Mouse (Mus musculus) T-helper 17 cell (primary cell): ENCODE data around the gene Tcf7l2.

Source experiments
- in situ Hi-C, 2 experiments: fragments of 300-600 bp; cut with MboI, MseI; formaldehyde crosslinking; loops; 1 replicate in 1 of 2; 2 replicates in 1 of 2; pipeline ENCODE4 v1.15.1; 2025; ENCODE audit warnings: high pct_unique_total_duplicates in 2 of 2

Tcf7l2 gene

DNA sequence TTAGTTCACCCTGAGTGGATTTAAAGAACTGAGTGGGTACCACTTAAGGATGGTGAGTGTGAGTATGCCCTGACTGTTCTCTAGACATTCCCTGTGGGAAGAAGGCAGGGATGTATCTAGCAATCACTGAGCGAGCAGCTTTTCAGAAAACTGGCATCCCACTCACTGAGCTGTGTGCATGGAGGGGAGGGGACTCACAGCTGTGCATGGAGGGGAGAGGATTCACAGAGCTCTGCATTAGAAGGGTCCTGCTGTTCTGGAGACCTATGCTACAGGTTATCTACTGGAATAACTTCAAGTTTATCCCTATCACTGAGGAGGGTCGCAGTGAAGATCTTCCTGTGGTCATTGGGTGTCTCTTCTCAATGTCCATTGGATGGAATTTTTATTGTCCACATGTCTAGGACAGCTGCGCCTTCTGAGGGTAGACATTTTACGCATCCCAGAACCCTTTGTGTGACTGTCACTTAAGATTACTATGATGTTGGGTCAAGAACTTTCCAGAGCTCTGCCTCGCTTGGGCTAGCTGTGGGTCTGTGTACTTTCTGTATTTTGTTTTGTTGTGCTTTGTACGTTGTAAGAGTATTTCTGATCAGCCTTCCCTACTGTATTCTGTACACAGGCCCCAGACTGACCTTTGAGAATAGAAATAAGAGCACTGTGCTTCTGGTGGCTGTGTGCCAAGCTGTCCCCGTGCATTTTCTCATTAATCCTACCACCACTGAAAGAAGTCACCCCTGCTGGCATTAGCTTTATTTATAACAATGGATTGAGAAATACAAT, 192.5 kb downstream of the Tcf7l2 start:
- in situ Hi-C loops = no loop called here

- in situ Hi-C loops = no loop called here
These were observed 193.0 kb downstream of the Tcf7l2 start for GRCm38 (mm10) chr19:55934730-55935003.

- in situ Hi-C loops = no loop called here
These were observed 195.4 kb downstream of the Tcf7l2 start for GRCm38 (mm10) chr19:55937026-55937425.

DNA sequence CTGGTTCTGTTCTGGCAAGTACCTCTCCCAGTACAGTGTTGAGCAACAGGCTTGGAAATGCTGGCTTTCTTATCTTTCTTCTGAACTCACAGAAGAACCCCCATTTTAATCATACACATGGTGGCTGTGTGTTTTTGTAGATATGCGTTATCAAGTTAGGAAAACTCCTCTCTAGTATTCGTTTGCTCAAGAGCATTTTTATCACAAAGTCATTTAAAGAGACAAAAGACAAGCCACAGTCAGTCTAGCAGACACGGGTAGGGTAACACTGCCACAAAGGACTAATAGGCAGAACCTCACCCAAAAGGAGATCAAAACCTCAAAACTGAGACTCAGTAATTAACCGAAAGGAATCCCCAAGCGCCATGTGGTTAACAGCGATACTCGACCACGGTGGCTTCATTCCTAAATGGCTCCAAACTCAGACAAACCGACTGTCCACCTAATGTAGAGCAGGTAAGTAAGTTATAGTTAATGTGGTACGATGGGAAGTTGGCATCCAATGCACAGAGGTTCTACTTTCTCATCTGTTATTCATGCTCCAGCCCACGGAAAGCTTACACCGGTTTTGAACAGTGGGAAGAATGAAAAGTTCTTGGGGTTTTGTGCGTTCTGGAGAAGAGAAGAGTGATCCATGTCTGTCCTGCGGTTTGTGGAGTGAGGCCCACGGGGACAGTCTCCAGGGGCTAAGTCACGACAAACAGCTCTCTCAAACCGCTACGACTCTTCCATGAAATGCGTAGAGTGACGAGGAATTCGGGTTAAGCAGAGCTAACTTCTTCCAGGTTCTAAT, 196.8 kb downstream of the Tcf7l2 start:
- in situ Hi-C loops = no loop called here

DNA sequence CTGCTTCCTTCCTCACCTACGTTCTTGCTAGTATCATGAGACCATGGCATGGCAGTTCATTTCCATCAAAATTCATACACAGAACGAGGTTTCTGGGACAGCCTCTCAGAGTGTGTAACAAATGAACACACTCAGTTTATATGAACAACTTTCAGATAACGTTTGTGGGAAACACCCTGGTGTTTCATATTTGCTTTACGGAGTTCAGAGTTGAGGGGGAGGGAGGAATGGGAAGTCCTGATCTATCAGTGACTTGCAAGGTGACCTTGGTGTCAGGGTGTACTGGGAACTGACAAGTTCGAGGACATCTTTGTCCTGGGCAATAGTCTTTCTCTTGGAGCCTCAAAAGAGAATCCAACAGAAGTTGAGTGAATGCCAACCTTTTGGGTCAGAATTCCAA, 197.5 kb downstream of the Tcf7l2 start:
- in situ Hi-C loops = no loop called here

DNA sequence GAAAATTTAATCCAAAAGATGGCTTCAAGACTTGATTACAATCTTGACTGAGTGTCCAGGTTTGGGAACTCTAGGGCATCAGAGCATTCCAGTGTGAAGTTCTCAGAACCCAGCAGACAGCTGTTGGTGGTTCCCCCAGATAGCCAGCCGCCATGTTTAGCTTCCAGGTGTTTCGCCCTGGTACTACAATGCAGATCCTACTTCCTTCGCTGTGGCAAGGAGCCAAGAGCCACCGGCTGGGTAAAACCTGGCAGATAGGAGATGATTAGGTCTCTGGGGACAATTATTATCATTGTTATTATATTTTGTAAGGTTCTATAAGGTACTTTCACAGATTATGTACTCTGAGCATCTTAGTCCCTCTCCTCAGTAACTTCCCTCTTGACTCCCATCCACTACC, 198.1 kb downstream of the Tcf7l2 start:
- in situ Hi-C loops = no loop called here

GRCm38 (mm10) chr19:55940538-55941252, 199.1 kb downstream of the Tcf7l2 start:
- in situ Hi-C loops = no loop called here

GRCm38 (mm10) chr19:55941253-55942125, 199.9 kb downstream of the Tcf7l2 start:
- in situ Hi-C loops = no loop called here

GRCm38 (mm10) chr19:55951397-55951796, 209.8 kb downstream of the Tcf7l2 start:
- in situ Hi-C loops = loop anchor here in 1 of 2 experiments (25.0 kb wide), 1 partner anchor 1014 kb away; no protein-coding TSS in a partner anchor

- in situ Hi-C loops = loop anchor here in 1 of 2 experiments (25.0 kb wide), 1 partner anchor 1016 kb away; no protein-coding TSS in a partner anchor
These were observed 211.6 kb downstream of the Tcf7l2 start for GRCm38 (mm10) chr19:55953207-55953606.

DNA sequence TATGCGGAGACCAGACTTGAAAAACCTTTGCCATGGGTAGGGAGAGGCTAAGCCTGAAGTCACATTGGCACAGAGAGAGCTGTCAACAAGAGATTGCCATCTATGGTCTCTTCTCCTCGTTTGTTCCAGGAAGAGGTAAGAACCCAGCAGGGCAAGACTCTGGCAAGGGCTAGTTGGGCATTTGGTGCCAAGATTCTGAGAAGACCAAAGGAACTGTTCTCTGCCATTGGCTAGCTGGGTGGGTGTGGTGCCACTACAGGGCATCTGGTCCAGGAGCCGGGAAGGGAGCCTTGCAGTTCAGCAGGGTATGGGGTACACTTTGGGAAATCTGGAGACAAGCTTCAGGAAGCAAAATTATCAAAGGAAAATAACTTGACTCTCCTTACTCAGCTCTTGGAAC, 213.5 kb downstream of the Tcf7l2 start:
- in situ Hi-C loops = loop anchor here in 1 of 2 experiments (5.0 to 25.0 kb wide), 2 partner anchors 52 to 1018 kb away; no protein-coding TSS in a partner anchor

DNA sequence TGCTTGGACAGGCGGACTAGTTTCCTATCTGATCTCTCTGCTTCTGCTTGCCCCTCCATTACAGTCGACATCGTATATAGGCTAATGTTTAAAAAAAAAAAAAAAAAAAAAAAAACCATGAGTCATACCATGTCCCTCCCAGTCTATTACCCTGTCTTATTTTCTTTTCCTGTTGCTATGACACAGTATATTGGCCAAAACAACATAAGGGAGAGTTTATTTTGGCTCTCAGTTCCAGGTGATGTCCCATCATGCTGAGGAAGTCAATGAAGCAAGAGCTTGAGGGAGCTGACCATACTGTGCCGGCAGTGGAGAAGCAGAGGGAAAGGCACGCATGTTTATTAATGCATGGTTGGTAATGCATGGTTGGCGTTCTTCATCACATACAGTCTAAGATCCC, 215.1 kb downstream of the Tcf7l2 start:
- in situ Hi-C loops = loop anchor here in 1 of 2 experiments (5.0 to 25.0 kb wide), 2 partner anchors 51 to 1019 kb away; no protein-coding TSS in a partner anchor

GRCm38 (mm10) chr19:55964421-55964820, 222.8 kb downstream of the Tcf7l2 start:
- in situ Hi-C loops = loop anchor here in 1 of 2 experiments (25.0 kb wide), 1 partner anchor 1027 kb away; no protein-coding TSS in a partner anchor

- in situ Hi-C loops = loop anchor here in 1 of 2 experiments (25.0 kb wide), 1 partner anchor 1029 kb away; no protein-coding TSS in a partner anchor
These were observed 224.4 kb downstream of the Tcf7l2 start for GRCm38 (mm10) chr19:55966066-55966465.

GRCm38 (mm10) chr19:55969929-55970531, 228.4 kb downstream of the Tcf7l2 start:
- in situ Hi-C loops = loop anchor here in 1 of 2 experiments (25.0 kb wide), 1 partner anchor 1033 kb away; no protein-coding TSS in a partner anchor

- in situ Hi-C loops = no loop called here
These were observed 234.5 kb downstream of the Tcf7l2 start for GRCm38 (mm10) chr19:55976073-55976472.
